Comparison of ENCODE assay signal across 30 mouse cellular contexts in genomic region chr3:75534045-75534834, GRCm38 (mm10). TPM values are rescaled to one million over a fixed set of nuclear protein-coding genes. Genes with fewer than 3 reads are reported as not detected.
DNase-seq lines count a peak whose midpoint lies in the region; ATAC-seq and TF ChIP-seq lines count a peak whose summit lies in the region.
"Had no signal": no experiment of that assay in that cellular context is flagged by ENCODE, and none has a peak within 500 bp of the region (broad histone marks: within the 10 kb centered on the region; RNA-seq: fewer than 3 reads in every experiment).

No protein-coding gene starts in this region.

- H3K4me3 ChIP-seq in intestine, embryonic 16.5 days (ENCODE audit: low read length) = no peak overlapping the region
- H3K4me3 ChIP-seq in liver, embryonic 16.5 days (ENCODE audit: low read depth, low read length) = no peak overlapping the region
- H3K4me3 ChIP-seq in lung, postnatal 0 days (ENCODE audit: low read depth, low read length) = no peak overlapping the region
- H3K4me3 ChIP-seq: embryonic facial prominence, embryonic 13.5 days; hindbrain, embryonic 10.5 days; layer of hippocampus, adult 2 months; limb, embryonic 10.5 days; myocyte; neural tube, embryonic 13.5 days had no signal

- no peak overlapping the region for H3K27ac ChIP-seq in intestine, embryonic 16.5 days (ENCODE audit: low read length)
- 0 out of 2 replicates have a peak overlapping the region, but pooled peaks have one; percentile 3 for H3K27ac ChIP-seq in liver, embryonic 16.5 days (ENCODE audit: low read length)
- no peak overlapping the region for H3K27ac ChIP-seq in lung, postnatal 0 days (ENCODE audit: low read length)
- H3K27ac ChIP-seq: embryonic facial prominence, embryonic 13.5 days; hindbrain, embryonic 10.5 days; hindbrain, postnatal 0 days; layer of hippocampus, adult 2 months; limb, embryonic 10.5 days; neural tube, embryonic 13.5 days had no signal

- 70% methylated on average over 3 of the region's 3 CpGs for WGBS in intestine, embryonic 16.5 days
- WGBS in liver, embryonic 16.5 days (ENCODE audit: insufficient replicate concordance) = 41% methylated on average over 3 of the region's 3 CpGs
- 63% methylated on average over 3 of the region's 3 CpGs for WGBS in lung, postnatal 0 days

- H3K27me3 ChIP-seq in intestine, embryonic 16.5 days (replicated peaks; ENCODE audit: control insufficient read depth, insufficient read depth, low read length) = no peaks in the 10 kb centered on the region
- H3K27me3 ChIP-seq in liver, embryonic 16.5 days (ENCODE audit: control insufficient read depth, insufficient read depth, low read depth, low read length) = no peaks in the 10 kb centered on the region
- no peaks in the 10 kb centered on the region for H3K27me3 ChIP-seq in lung, postnatal 0 days (replicated peaks; ENCODE audit: insufficient read depth, low read length)
- H3K27me3 ChIP-seq: embryonic facial prominence, embryonic 13.5 days; neural tube, embryonic 13.5 days had no signal

- no peaks in the 10 kb centered on the region for H3K9me3 ChIP-seq in intestine, embryonic 16.5 days (ENCODE audit: control insufficient read depth, low read length)
- H3K9me3 ChIP-seq in liver, embryonic 16.5 days (replicated peaks; ENCODE audit: control insufficient read depth, low read length) = no peaks in the 10 kb centered on the region
- H3K9me3 ChIP-seq in lung, postnatal 0 days (ENCODE audit: low read length) = no peaks in the 10 kb centered on the region
- H3K9me3 ChIP-seq: embryonic facial prominence, embryonic 13.5 days; hindbrain, embryonic 10.5 days; limb, embryonic 10.5 days; neural tube, embryonic 13.5 days had no signal

- no peak overlapping the region for H3K9ac ChIP-seq in intestine, embryonic 16.5 days (ENCODE audit: low read depth, low read length)
- no peak overlapping the region for H3K9ac ChIP-seq in liver, embryonic 16.5 days (ENCODE audit: low read depth, low read length)
- H3K9ac ChIP-seq in lung, postnatal 0 days (replicated peaks; ENCODE audit: low read depth) = no peak overlapping the region
- H3K9ac ChIP-seq: embryonic facial prominence, embryonic 13.5 days; neural tube, embryonic 13.5 days had no signal

- H3K4me2 ChIP-seq in intestine, embryonic 16.5 days (ENCODE audit: low read depth, low read length) = no peak overlapping the region
- H3K4me2 ChIP-seq in liver, embryonic 16.5 days (ENCODE audit: low read depth, low read length) = peak overlapping the region; percentile 44
- no peak overlapping the region for H3K4me2 ChIP-seq in lung, postnatal 0 days (replicated peaks; ENCODE audit: low read depth, low read length)
- H3K4me2 ChIP-seq: embryonic facial prominence, embryonic 13.5 days; heart, embryonic 11.5 days; neural tube, embryonic 13.5 days had no signal

- no peak for TF ChIP-seq CTCF in lung, postnatal 0 days (IDR thresholded peaks at IDR 0.05)

- H3K4me1 ChIP-seq in intestine, embryonic 16.5 days (ENCODE audit: control insufficient read depth, insufficient read depth, low read length) = no peaks in the 10 kb centered on the region; the same call in none of the 2 replicates
- peaks cover 10% of the 10 kb centered on the region for H3K4me1 ChIP-seq in liver, embryonic 16.5 days (ENCODE audit: control insufficient read depth, low read depth, low read length)
- no peaks in the 10 kb centered on the region; the same call in 1 of the 2 replicates for H3K4me1 ChIP-seq in lung, postnatal 0 days (ENCODE audit: insufficient read depth, low read depth, low read length)
- H3K4me1 ChIP-seq: embryonic facial prominence, embryonic 13.5 days; hindbrain, embryonic 10.5 days; limb, embryonic 10.5 days; neural tube, embryonic 13.5 days had no signal

- peak; percentile 37 for ATAC-seq in CD4-positive, CD25-positive, alpha-beta regulatory T cell, adult 4 months
- ATAC-seq in intestine, embryonic 16.5 days = peak; percentile 84
- peak; percentile 92 for ATAC-seq in liver, embryonic 16.5 days (ENCODE audit: low read depth)
- ATAC-seq in lung, postnatal 0 days = no peak
- ATAC-seq: forebrain, embryonic 14.5 days; hindbrain, postnatal 0 days; midbrain, embryonic 16.5 days had no signal

- no peaks in the 10 kb centered on the region for H3K36me3 ChIP-seq in intestine, embryonic 16.5 days (ENCODE audit: control insufficient read depth, insufficient read depth, low read length)
- H3K36me3 ChIP-seq in liver, embryonic 16.5 days (ENCODE audit: control insufficient read depth, insufficient read depth) = peaks cover 2% of the 10 kb centered on the region
- no peaks in the 10 kb centered on the region for H3K36me3 ChIP-seq in lung, postnatal 0 days (ENCODE audit: insufficient read depth, low read length)

- peak; percentile 40 for DNase-seq in 416B (ENCODE audit: low read depth)
- no peak for DNase-seq in cerebellum, adult 9-11 months
- no peak for DNase-seq in kidney, adult 18-20 months
- DNase-seq in lung, postnatal 0 days (ENCODE audit: low spot score) = no peak
- DNase-seq: adrenal gland, adult 2 months; cerebellum, adult 11-12 months; cerebellum, postnatal 25 days; embryo, embryonic 11 days; gastrocnemius, postnatal 10 days; heart, postnatal 10 days; kidney, postnatal 25 days; lung, postnatal 10 days; thymus, adult 18-20 months; thymus, postnatal 36 days had no signal

- no peak for TF ChIP-seq EP300 in lung, postnatal 0 days (IDR thresholded peaks at IDR 0.05)

RNA-seq across cellular contexts. Expression of gene Pdcd10, which starts 22.4 kb away (rescaled TPM):
- polyA plus RNA-seq in CD4-positive, CD25-positive, alpha-beta regulatory T cell, adult 4 months (2017; shearing (Covaris generic)) = 100 to 1,000 TPM; 162 to 251 TPM
- polyA plus RNA-seq in intestine, embryonic 16.5 days (2015; fragmentation: Nextera tagmentation; extraction: Ambion mirVana) = 74.2 and 79.9 TPM in 2 replicates
- 43.8 and 45.0 TPM in 2 replicates for polyA plus RNA-seq in liver, embryonic 16.5 days (2015; fragmentation: Nextera tagmentation; extraction: Ambion mirVana)
- polyA plus RNA-seq in lung, postnatal 0 days (2015; fragmentation: Nextera tagmentation; extraction: Ambion mirVana) = 123 and 125 TPM in 2 replicates

RNA-seq across cellular contexts. Expression of gene Serpini1, which starts 23.1 kb away (rescaled TPM):
- 10 to 100 TPM; 16.6 to 19.3 TPM for polyA plus RNA-seq in CD4-positive, CD25-positive, alpha-beta regulatory T cell, adult 4 months (2017; shearing (Covaris generic))
- 23.6 and 25.7 TPM in 2 replicates for polyA plus RNA-seq in intestine, embryonic 16.5 days (2015; fragmentation: Nextera tagmentation; extraction: Ambion mirVana)
- polyA plus RNA-seq in liver, embryonic 16.5 days (2015; fragmentation: Nextera tagmentation; extraction: Ambion mirVana) = 0.35 and 0.68 TPM in 2 replicates
- polyA plus RNA-seq in lung, postnatal 0 days (2015; fragmentation: Nextera tagmentation; extraction: Ambion mirVana) = 0.47 and 0.86 TPM in 2 replicates

RNA-seq across cellular contexts. Expression of gene Wdr49, which starts 52.3 kb away (rescaled TPM):
- under 1 TPM in 1 of 2 experiments, not detected in 1; 0.22 TPM for polyA plus RNA-seq in CD4-positive, CD25-positive, alpha-beta regulatory T cell, adult 4 months (2017; shearing (Covaris generic))
- polyA plus RNA-seq in intestine, embryonic 16.5 days (2015; fragmentation: Nextera tagmentation; extraction: Ambion mirVana) = not detected in 2 replicates
- not detected in 2 replicates for polyA plus RNA-seq in liver, embryonic 16.5 days (2015; fragmentation: Nextera tagmentation; extraction: Ambion mirVana)
- 0.07 TPM in 1 of 2 replicates, not detected in the other for polyA plus RNA-seq in lung, postnatal 0 days (2015; fragmentation: Nextera tagmentation; extraction: Ambion mirVana)
- polyA plus RNA-seq: adrenal gland, adult 2 months; embryonic facial prominence, embryonic 13.5 days; forebrain, embryonic 14.5 days; heart, embryonic 11.5 days; hindbrain, embryonic 10.5 days; kidney, embryonic 14.5 days; limb, embryonic 10.5 days; liver, adult 2 months; myocyte; neural tube, embryonic 13.5 days; stomach, embryonic 14.5 days had no signal
